13 mouse cellular contexts compared by ENCODE assay signal in genomic region chr8:111367350-111367749, GRCm38 (mm10). TPM values are rescaled to one million over a fixed set of nuclear protein-coding genes. Genes with fewer than 3 reads are reported as not detected.
DNase-seq lines count a peak whose midpoint lies in the region; ATAC-seq and TF ChIP-seq lines count a peak whose summit lies in the region.
"Had no signal": no experiment of that assay in that cellular context is flagged by ENCODE, and none has a peak within 500 bp of the region (broad histone marks: within the 10 kb centered on the region; RNA-seq: fewer than 3 reads in every experiment).

No protein-coding gene starts in this region.

- ATAC-seq in neural tube, embryonic 12.5 days (ENCODE audit: low FRiP score, low read depth) = no peak
- no peak for ATAC-seq in stomach, postnatal 0 days (ENCODE audit: low FRiP score, low TSS enrichment)

- WGBS in heart, adult 2 months = 91% methylated on average over 8 of the region's 8 CpGs
- 70% methylated on average over 8 of the region's 8 CpGs for WGBS in kidney, adult 2 months
- 84% methylated on average over 8 of the region's 8 CpGs for WGBS in neural tube, embryonic 12.5 days
- 80% methylated on average over 8 of the region's 8 CpGs for WGBS in stomach, postnatal 0 days

- TF ChIP-seq POLR2A in heart, adult 2 months (IDR thresholded peaks at IDR 0.05; ENCODE audit: insufficient read depth, low read depth, low read length) = no peak
- TF ChIP-seq POLR2A in kidney, adult 2 months (IDR thresholded peaks at IDR 0.05; ENCODE audit: low read depth, low read length) = no peak

- H3K4me2 ChIP-seq in neural tube, embryonic 12.5 days (replicated peaks) = 0 out of 2 replicates have a peak overlapping the region, but pooled peaks have one; percentile 12
- H3K4me2 ChIP-seq in stomach, postnatal 0 days (replicated peaks; ENCODE audit: low read depth) = peak overlapping the region; percentile 37

- H3K9me3 ChIP-seq in neural tube, embryonic 12.5 days = no peaks in the 10 kb centered on the region
- no peaks in the 10 kb centered on the region for H3K9me3 ChIP-seq in stomach, postnatal 0 days (ENCODE audit: control insufficient read depth, low read length)

- H3K4me3 ChIP-seq in heart, adult 2 months = no peak overlapping the region
- no peak overlapping the region for H3K4me3 ChIP-seq in kidney, adult 2 months (ENCODE audit: insufficient read depth, low read depth, low read length)
- no peak overlapping the region for H3K4me3 ChIP-seq in neural tube, embryonic 12.5 days
- no peak overlapping the region for H3K4me3 ChIP-seq in stomach, postnatal 0 days (ENCODE audit: low read depth, low read length)
- H3K4me3 ChIP-seq: erythroblast, embryonic 14.5 days had no signal

- TF ChIP-seq CTCF in heart, adult 2 months (IDR thresholded peaks at IDR 0.05) = no peak
- TF ChIP-seq CTCF in kidney, adult 2 months (conservative IDR thresholded peaks at IDR 0.05; ENCODE audit: insufficient read depth, insufficient read length, low read depth, low read length) = no peak
- TF ChIP-seq CTCF in stomach, postnatal 0 days (IDR thresholded peaks at IDR 0.05; ENCODE audit: low read depth) = no peak

- H3K36me3 ChIP-seq in heart, adult 2 months (ENCODE audit: control insufficient read depth, insufficient read depth, low read length) = no peaks in the 10 kb centered on the region
- H3K36me3 ChIP-seq in kidney, adult 2 months (ENCODE audit: control insufficient read depth, insufficient read depth, low read length) = no peaks in the 10 kb centered on the region
- no peaks in the 10 kb centered on the region for H3K36me3 ChIP-seq in neural tube, embryonic 12.5 days
- H3K36me3 ChIP-seq in stomach, postnatal 0 days (ENCODE audit: control insufficient read depth, insufficient read depth, low read length) = no peaks in the 10 kb centered on the region

- TF ChIP-seq EP300 in heart, adult 2 months (IDR thresholded peaks at IDR 0.05; ENCODE audit: insufficient read depth, low read depth, low read length) = no peak
- no peak for TF ChIP-seq EP300 in stomach, postnatal 0 days (optimal IDR thresholded peaks at IDR 0.05)

- H3K27me3 ChIP-seq in heart, adult 2 months (ENCODE audit: control insufficient read depth, insufficient read depth, low read length) = no peaks in the 10 kb centered on the region
- no peaks in the 10 kb centered on the region for H3K27me3 ChIP-seq in kidney, adult 2 months (replicated peaks; ENCODE audit: control insufficient read depth, insufficient read depth, low read length)
- H3K27me3 ChIP-seq in neural tube, embryonic 12.5 days (replicated peaks) = no peaks in the 10 kb centered on the region
- H3K27me3 ChIP-seq in stomach, postnatal 0 days (ENCODE audit: control insufficient read depth, insufficient read depth, low read length) = no peaks in the 10 kb centered on the region

- DNase-seq in heart, adult 2 months = no peak
- no peak for DNase-seq in heart, postnatal 14 days
- no peak for DNase-seq in kidney, adult 2 months
- DNase-seq in kidney, postnatal 25 days = no peak
- no peak for DNase-seq in neural tube, embryonic 10.5 days (ENCODE audit: extremely low spot score, low spot score)
- DNase-seq in stomach, postnatal 0 days (ENCODE audit: low spot score) = no peak
- DNase-seq in left cerebral cortex, postnatal 36 days (ENCODE audit: low spot score in 2 of 2) = no peak
- DNase-seq: cerebellum, postnatal 10 days; left cerebral cortex, postnatal 4 days had no signal

- no peak overlapping the region for H3K9ac ChIP-seq in heart, adult 2 months (ENCODE audit: low read depth, low read length)
- H3K9ac ChIP-seq in neural tube, embryonic 12.5 days = no peak overlapping the region
- H3K9ac ChIP-seq in stomach, postnatal 0 days (ENCODE audit: low read length) = peak overlapping the region; percentile 18; the same call in 1 of the 2 replicates

- no peaks in the 10 kb centered on the region for H3K4me1 ChIP-seq in heart, adult 2 months (ENCODE audit: control insufficient read depth, insufficient read depth, low read length)
- peaks cover 9% of the 10 kb centered on the region; the same call in 1 of the 2 replicates for H3K4me1 ChIP-seq in kidney, adult 2 months (ENCODE audit: control insufficient read depth, insufficient read depth, low read length)
- no peaks in the 10 kb centered on the region for H3K4me1 ChIP-seq in neural tube, embryonic 12.5 days
- H3K4me1 ChIP-seq in stomach, postnatal 0 days (replicated peaks; ENCODE audit: control insufficient read depth, insufficient read depth) = no peaks in the 10 kb centered on the region; the same call in 1 of the 2 replicates

- H3K27ac ChIP-seq in heart, adult 2 months = peak overlapping the region; percentile 61
- H3K27ac ChIP-seq in kidney, adult 2 months (ENCODE audit: insufficient read depth, low read depth, low read length) = peak overlapping the region; percentile 82
- no peak overlapping the region for H3K27ac ChIP-seq in neural tube, embryonic 12.5 days
- peak overlapping the region; percentile 83 for H3K27ac ChIP-seq in stomach, postnatal 0 days (replicated peaks)

- H3K79me2 ChIP-seq in heart, adult 2 months (replicated peaks; ENCODE audit: control insufficient read depth, insufficient read depth, low read length) = no peaks in the 10 kb centered on the region

- intact Hi-C loops in heart, adult 2 months (cut with DNase I) = no loop called here
- intact Hi-C loops in heart, postnatal 14 days (cut with DNase I) = no loop called here
- intact Hi-C loops in left cerebral cortex, postnatal 36 days (cut with DNase I) = no loop called here

RNA-seq across cellular contexts. Expression of gene Fa2h, which starts 26.3 kb away (rescaled TPM):
- under 1 TPM in 1 of 2 experiments, not detected in 1; 0.18 TPM for total RNA-seq in heart, adult 2 months (2021)
- polyA plus RNA-seq in heart, adult 2 months (2012; rRNA removed) = 0.18 and 0.29 TPM in 2 replicates
- total RNA-seq in heart, postnatal 14 days (2021) = under 1 TPM; 0.10 to 0.48 TPM
- 15.3 and 21.0 TPM in 2 replicates for polyA plus RNA-seq in kidney, adult 2 months (2012; rRNA removed)
- not detected in 2 replicates for polyA plus RNA-seq in neural tube, embryonic 12.5 days (2016; fragmentation: Nextera tagmentation; extraction: Ambion mirVana)
- 24.7 and 34.2 TPM in 2 replicates for polyA plus RNA-seq in stomach, postnatal 0 days (2015; fragmentation: Nextera tagmentation; extraction: Ambion mirVana)
- 10 to 100 TPM; 20.4 to 31.0 TPM for total RNA-seq in left cerebral cortex, postnatal 36 days (2021)
- total RNA-seq: hematopoietic stem cell, adult 5-6 weeks; neutrophil, adult 5-6 weeks had no signal
- polyA plus RNA-seq: erythroblast, embryonic 14.5 days had no signal

RNA-seq across cellular contexts. Expression of gene Mlkl, which starts 29.4 kb away (rescaled TPM):
- 1 to 10 TPM; 2.8 TPM for total RNA-seq in heart, adult 2 months (2021)
- polyA plus RNA-seq in heart, adult 2 months (2012; rRNA removed) = 1.1 and 3.3 TPM in 2 replicates
- 1 to 10 TPM; 3.1 to 3.5 TPM for total RNA-seq in heart, postnatal 14 days (2021)
- polyA plus RNA-seq in kidney, adult 2 months (2012; rRNA removed) = 0.73 and 1.5 TPM in 2 replicates
- 0.22 and 0.47 TPM in 2 replicates for polyA plus RNA-seq in neural tube, embryonic 12.5 days (2016; fragmentation: Nextera tagmentation; extraction: Ambion mirVana)
- polyA plus RNA-seq in stomach, postnatal 0 days (2015; fragmentation: Nextera tagmentation; extraction: Ambion mirVana) = 4.4 and 4.8 TPM in 2 replicates
- under 1 TPM; 0.20 to 0.23 TPM for total RNA-seq in left cerebral cortex, postnatal 36 days (2021)

Comparison
In these comparisons a context has a peak if more than half of its experiments do, and no peak if none do; other contexts are left out.
1. RNA of gene Fa2h, which starts 26.3 kb away (polyA plus RNA-seq): 24.7 to 34.2 TPM in stomach, postnatal 0 days and 15.3 to 21.0 TPM in kidney, adult 2 months; 0.18 to 0.29 TPM in heart, adult 2 months and not detected in neural tube, embryonic 12.5 days; every median in the first group is over 10 times any median in the second.